Mouse (Mus musculus): ENCODE measurements around the gene Tmem243. TPM values are rescaled to one million over a fixed set of nuclear protein-coding genes. Genes with fewer than 3 reads are reported as not detected.

Tmem243 gene
- polyA plus RNA-seq, 3 experiments from 2014 or later, result 26.4 to 54.2 (median 46.2) TPM

DNA sequence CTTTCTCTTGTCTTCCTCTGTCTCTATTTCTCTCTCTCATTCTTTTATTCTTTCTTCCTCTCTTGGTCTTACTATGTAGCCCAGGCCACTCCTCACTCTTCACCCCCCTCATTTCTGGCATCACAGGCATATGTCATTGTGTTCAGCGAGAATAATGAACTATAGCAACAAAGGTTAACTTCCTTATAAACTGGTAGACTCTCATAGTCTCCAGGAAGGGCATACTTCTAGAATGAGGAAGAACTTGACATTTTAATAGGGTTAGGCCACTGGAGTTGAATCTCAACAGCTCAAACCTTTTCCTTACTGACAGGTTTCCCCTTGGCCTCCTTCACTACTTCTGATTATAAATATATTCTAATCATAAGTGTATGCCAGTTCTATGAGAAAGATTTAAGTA lies 86.0 kb downstream of the Tmem243 start:
- ATAC-seq, result no peak

Other genes starting within 250 kb of the Tmem243 start
- gene Abcb4, start 207.0 kb upstream of the Tmem243 start, polyA plus RNA-seq (2017; shearing (Covaris generic)), result 1 to 10 TPM in 1 of 3 experiments, under 1 TPM in 1, not detected in 1; 0.77 to 1.0 TPM
- gene Crot, start 103.3 kb upstream of the Tmem243 start, polyA plus RNA-seq (2017; shearing (Covaris generic)), result 100 to 1,000 TPM in 1 of 3 experiments, 10 to 100 TPM in 2; 64.9 to 114 (median 81.6) TPM
- 100 to 1,000 TPM in 2 of 3 experiments, 10 to 100 TPM in 1; 75.8 to 116 (median 104) TPM for gene Dmtf1, start 61.1 kb downstream of the Tmem243 start, polyA plus RNA-seq (2017; shearing (Covaris generic))
- under 1 TPM in 2 of 3 experiments, not detected in 1; 0.18 to 0.38 TPM for gene 9330182L06Rik, start 165.4 kb downstream of the Tmem243 start, polyA plus RNA-seq (2017; shearing (Covaris generic))